Mouse (Mus musculus) limb, embryonic 15.5 days (tissue): ENCODE measurements at regions not wholly inside any gene's neighbourhood (a gene's known extent, or its start where the extent isn't known, plus 50 kb on each side); places are given as distances from the start of the nearest gene placed in this dataset.

ENCODE experiments used
- ATAC-seq: fragments of 200-750 bp; cut with Nextera tagmentation; 2 replicates; pipeline ENCODE4 v1.8.0; 2017; ENCODE audit warnings: low read depth, moderate TSS enrichment; ENCODE audit not compliant: insufficient number of reproducible peaks, low FRiP score, low TSS enrichment
- H3K27ac ChIP-seq: fragments of 300-500 bp; sonication (generic); 2 replicates; pipeline ENCODE4 v1.5.1; 2015; ENCODE audit warnings: moderate library complexity, mild to moderate bottlenecking, inconsistent platforms
- H3K27me3 ChIP-seq: fragments of 300-500 bp; sonication (generic); 2 replicates; pipeline ENCODE4 v1.6.1; 2015; ENCODE audit warnings: inconsistent platforms
- H3K36me3 ChIP-seq: fragments of 300-500 bp; sonication (generic); 2 replicates; pipeline ENCODE4 v1.6.1; 2015; ENCODE audit warnings: inconsistent platforms
- H3K4me1 ChIP-seq: fragments of 300-500 bp; sonication (generic); 2 replicates; pipeline ENCODE4 v1.6.1; 2015; ENCODE audit warnings: inconsistent platforms
- H3K4me2 ChIP-seq: fragments of 300-500 bp; sonication (generic); 2 replicates; pipeline ENCODE4 v1.6.1; 2015; ENCODE audit warnings: mild to moderate bottlenecking, inconsistent platforms
- H3K4me3 ChIP-seq: fragments of 300-500 bp; sonication (generic); 2 replicates; pipeline ENCODE4 v1.5.1; 2015; ENCODE audit warnings: mild to moderate bottlenecking, inconsistent platforms
- H3K9ac ChIP-seq: fragments of 300-500 bp; sonication (generic); 2 replicates; pipeline ENCODE4 v1.6.1; 2015; ENCODE audit warnings: inconsistent platforms
- H3K9me3 ChIP-seq: fragments of 300-500 bp; sonication (generic); 2 replicates; pipeline ENCODE4 v1.6.1; 2016; ENCODE audit warnings: inconsistent platforms
- WGBS: fragments of 180-500 bp; shearing (Covaris S2); methylation state at CpG from one replicate; pipeline ENCODE4 v1.1.7; 2015; 5-methylcytosine and 5-hydroxymethylcytosine counted together

- ATAC-seq: no peak
- WGBS: 61% methylated on average over 5 of the region's 5 CpGs
- H3K27me3 ChIP-seq: no peaks in the 10 kb centered on the region
These were observed 85.4 kb downstream of the Atp23 start for GRCm38 (mm10) chr10:126815730-126816129.

GRCm38 (mm10) chr10:126814968-126815367 lies 86.2 kb downstream of the Atp23 start:
- H3K27me3 ChIP-seq: no peaks in the 10 kb centered on the region
- H3K36me3 ChIP-seq: no peaks in the 10 kb centered on the region
- H3K9me3 ChIP-seq: no peaks in the 10 kb centered on the region
- no peak for ATAC-seq
- no peak overlapping the region for H3K4me2 ChIP-seq
- H3K27ac ChIP-seq: no peak overlapping the region
- H3K4me3 ChIP-seq: no peak overlapping the region
- H3K9ac ChIP-seq: no peak overlapping the region
- WGBS: 70% methylated on average over 18 of the region's 18 CpGs
- peaks cover 12% of the 10 kb centered on the region for H3K4me1 ChIP-seq

More at GRCm38 (mm10) chr10:126815730-126816129, 85.4 kb downstream of the Atp23 start:
- Histone ChIP-seq H3K9ac (no peak overlapping the region), H3K36me3 (no peaks in the 10 kb centered on the region), H3K4me1 (0 out of 2 replicates have a peak, but pooled peaks cover 6% of the 10 kb centered on the region), H3K27ac (no peak overlapping the region), H3K9me3 (no peaks in the 10 kb centered on the region), H3K4me2 (no peak overlapping the region), H3K4me3 (no peak overlapping the region)

- 71% methylated on average over 6 of the region's 6 CpGs for WGBS
- Histone ChIP-seq H3K4me1 (peaks cover 20% of the 10 kb centered on the region), H3K9ac (no peak overlapping the region), H3K36me3 (no peaks in the 10 kb centered on the region), H3K9me3 (no peaks in the 10 kb centered on the region), H3K4me2 (no peak overlapping the region), H3K27ac (no peak overlapping the region), H3K4me3 (no peak overlapping the region), H3K27me3 (no peaks in the 10 kb centered on the region)
- ATAC-seq: no peak
These were observed 88.0 kb downstream of the Atp23 start for GRCm38 (mm10) chr10:126813051-126813593.

GRCm38 (mm10) chr10:126812243-126812755 lies 88.9 kb downstream of the Atp23 start:
- Histone ChIP-seq H3K4me2 (no peak overlapping the region), H3K4me3 (no peak overlapping the region), H3K4me1 (peaks cover 21% of the 10 kb centered on the region)

GRCm38 (mm10) chr10:126810346-126811095 lies 90.6 kb downstream of the Atp23 start:
- Histone ChIP-seq H3K27me3 (no peaks in the 10 kb centered on the region), H3K4me3 (peak overlapping the region; percentile 33), H3K27ac (no peak overlapping the region; the same call in 1 of the 2 replicates), H3K9ac (no peak overlapping the region), H3K4me2 (peak overlapping the region; percentile 51), H3K4me1 (peaks cover 21% of the 10 kb centered on the region), H3K9me3 (no peaks in the 10 kb centered on the region), H3K36me3 (no peaks in the 10 kb centered on the region)
- ATAC-seq: no peak
- 54% methylated on average over 11 of the region's 11 CpGs for WGBS

More at GRCm38 (mm10) chr10:126812243-126812755, 88.9 kb downstream of the Atp23 start:
- no peak overlapping the region for H3K27ac ChIP-seq
- H3K27me3 ChIP-seq: no peaks in the 10 kb centered on the region
- no peaks in the 10 kb centered on the region for H3K9me3 ChIP-seq
- ATAC-seq: no peak
- 67% methylated on average over 7 of the region's 7 CpGs for WGBS
- H3K9ac ChIP-seq: no peak overlapping the region
- no peaks in the 10 kb centered on the region for H3K36me3 ChIP-seq

GRCm38 (mm10) chr10:126809587-126809986 lies 91.6 kb downstream of the Atp23 start:
- H3K9ac ChIP-seq: no peak overlapping the region
- no peaks in the 10 kb centered on the region for H3K36me3 ChIP-seq
- peaks cover 18% of the 10 kb centered on the region for H3K4me1 ChIP-seq
- peak overlapping the region; percentile 48 for H3K27ac ChIP-seq
- peak overlapping the region; percentile 33 for H3K4me3 ChIP-seq
- no peaks in the 10 kb centered on the region for H3K9me3 ChIP-seq
- 43% methylated on average over 17 of the region's 17 CpGs for WGBS
- no peaks in the 10 kb centered on the region for H3K27me3 ChIP-seq
- peak overlapping the region; percentile 51 for H3K4me2 ChIP-seq
- no peak for ATAC-seq

- Histone ChIP-seq H3K9ac (no peak overlapping the region), H3K9me3 (no peaks in the 10 kb centered on the region), H3K36me3 (no peaks in the 10 kb centered on the region), H3K27me3 (no peaks in the 10 kb centered on the region), H3K4me3 (no peak overlapping the region), H3K4me2 (no peak overlapping the region), H3K27ac (no peak overlapping the region), H3K4me1 (peaks cover 15% of the 10 kb centered on the region)
- ATAC-seq: no peak
- 94% methylated on average over 4 of the region's 4 CpGs for WGBS
These were observed 94.3 kb downstream of the Atp23 start for GRCm38 (mm10) chr10:126806881-126807280.

- H3K27ac ChIP-seq: no peak overlapping the region
- 81% methylated on average over 4 of the region's 4 CpGs for WGBS
- H3K4me2 ChIP-seq: no peak overlapping the region
- no peak overlapping the region for H3K9ac ChIP-seq
- no peaks in the 10 kb centered on the region for H3K9me3 ChIP-seq
- H3K4me3 ChIP-seq: no peak overlapping the region
- no peaks in the 10 kb centered on the region for H3K36me3 ChIP-seq
- no peaks in the 10 kb centered on the region for H3K4me1 ChIP-seq
- no peak for ATAC-seq
- H3K27me3 ChIP-seq: no peaks in the 10 kb centered on the region
These were observed 98.4 kb downstream of the Atp23 start for GRCm38 (mm10) chr10:126802732-126803131.

- ATAC-seq: no peak
- Histone ChIP-seq H3K4me2 (no peak overlapping the region), H3K4me3 (no peak overlapping the region), H3K27ac (no peak overlapping the region), H3K9ac (no peak overlapping the region), H3K27me3 (no peaks in the 10 kb centered on the region), H3K36me3 (no peaks in the 10 kb centered on the region), H3K4me1 (no peaks in the 10 kb centered on the region), H3K9me3 (no peaks in the 10 kb centered on the region)
- 63% methylated on average over 4 of the region's 4 CpGs for WGBS
These were observed 101.8 kb downstream of the Atp23 start for GRCm38 (mm10) chr10:126799393-126799792.

- H3K36me3 ChIP-seq: no peaks in the 10 kb centered on the region
- H3K27ac ChIP-seq: no peak overlapping the region
- no peak for ATAC-seq
- H3K27me3 ChIP-seq: no peaks in the 10 kb centered on the region
- H3K4me2 ChIP-seq: no peak overlapping the region
- WGBS: 26% methylated on average over 3 of the region's 3 CpGs
- H3K9ac ChIP-seq: no peak overlapping the region
- no peaks in the 10 kb centered on the region for H3K4me1 ChIP-seq
- no peaks in the 10 kb centered on the region for H3K9me3 ChIP-seq
- no peak overlapping the region for H3K4me3 ChIP-seq
These were observed 108.0 kb downstream of the Atp23 start for GRCm38 (mm10) chr10:126793136-126793535.

- no peak overlapping the region for H3K9ac ChIP-seq
- H3K36me3 ChIP-seq: no peaks in the 10 kb centered on the region
- no peak overlapping the region for H3K4me3 ChIP-seq
- no peaks in the 10 kb centered on the region for H3K4me1 ChIP-seq
- no peaks in the 10 kb centered on the region for H3K27me3 ChIP-seq
- H3K4me2 ChIP-seq: no peak overlapping the region
- WGBS: 58% methylated on average over 10 of the region's 10 CpGs
- H3K27ac ChIP-seq: no peak overlapping the region
- no peaks in the 10 kb centered on the region for H3K9me3 ChIP-seq
- no peak for ATAC-seq
These were observed 108.8 kb downstream of the Atp23 start for GRCm38 (mm10) chr10:126792371-126792835.

GRCm38 (mm10) chr10:126788277-126788676 lies 112.9 kb downstream of the Atp23 start:
- Histone ChIP-seq H3K4me1 (no peaks in the 10 kb centered on the region), H3K9ac (no peak overlapping the region), H3K36me3 (no peaks in the 10 kb centered on the region), H3K4me3 (no peak overlapping the region), H3K27ac (no peak overlapping the region), H3K4me2 (no peak overlapping the region), H3K9me3 (no peaks in the 10 kb centered on the region), H3K27me3 (no peaks in the 10 kb centered on the region)
- WGBS: 87% methylated on average over 5 of the region's 5 CpGs
- ATAC-seq: no peak
